Mouse (Mus musculus) natural killer cell, adult 2 months (primary cell): ENCODE measurements around the gene Galnt3.

Source experiments
- DNase-seq, 2 experiments: peaks; one replicate each; pipeline ENCODE4 v3.0.0; 2022; ENCODE audit warnings: low spot score in 2 of 2

The Galnt3 gene

GRCm38 (mm10) chr2:66107864-66108514 is 16.8 kb downstream of the Galnt3 start:
- no peak for DNase-seq

- DNase-seq, result no peak
These were observed 20.9 kb downstream of the Galnt3 start for GRCm38 (mm10) chr2:66103740-66104436.

GRCm38 (mm10) chr2:66101686-66102304 is 23.0 kb downstream of the Galnt3 start:
- no peak for DNase-seq

- no peak for DNase-seq
These were observed 24.0 kb downstream of the Galnt3 start for GRCm38 (mm10) chr2:66100671-66101351.

- DNase-seq, result no peak
These were observed 24.6 kb downstream of the Galnt3 start for GRCm38 (mm10) chr2:66100239-66100638.

GRCm38 (mm10) chr2:66094622-66095181 is 30.1 kb downstream of the Galnt3 start:
- DNase-seq, result no peak

- DNase-seq, result no peak
These were observed 33.5 kb downstream of the Galnt3 start for GRCm38 (mm10) chr2:66091296-66091695.

- no peak for DNase-seq
These were observed 42.9 kb downstream of the Galnt3 start for GRCm38 (mm10) chr2:66081876-66082275.

- DNase-seq, result no peak
These were observed 44.1 kb downstream of the Galnt3 start for GRCm38 (mm10) chr2:66080731-66081130.

GRCm38 (mm10) chr2:66069454-66069853 is 55.3 kb downstream of the Galnt3 start:
- DNase-seq, result no peak

GRCm38 (mm10) chr2:66063291-66063690 is 61.5 kb downstream of the Galnt3 start:
- no peak for DNase-seq

- DNase-seq, result no peak
These were observed 80.2 kb downstream of the Galnt3 start for GRCm38 (mm10) chr2:66044405-66045089.

- DNase-seq, result no peak
These were observed 81.1 kb downstream of the Galnt3 start for GRCm38 (mm10) chr2:66043441-66044404.

GRCm38 (mm10) chr2:66041917-66042419 is 82.8 kb downstream of the Galnt3 start:
- DNase-seq, result no peak

GRCm38 (mm10) chr2:66041203-66041916 is 83.4 kb downstream of the Galnt3 start:
- DNase-seq, result no peak

GRCm38 (mm10) chr2:66040611-66041010 is 84.2 kb downstream of the Galnt3 start:
- no peak for DNase-seq

- DNase-seq, result no peak
These were observed 89.7 kb downstream of the Galnt3 start for GRCm38 (mm10) chr2:66034907-66035679.
